Mouse (Mus musculus) bone marrow macrophage, adult 2 months (primary cell): ENCODE results near the gene Krt23.

Source experiments
- CTCF ChIP-seq: IDR thresholded peaks from 2 replicates; pipeline ENCODE4 v1.5.1; 2012; ENCODE audit warnings: low read depth, mild to moderate bottlenecking, low read length, moderate library complexity
- POLR2A ChIP-seq: IDR thresholded peaks from 2 replicates; pipeline ENCODE4 v1.6.1; 2012; ENCODE audit warnings: mild to moderate bottlenecking, low read depth, low read length, borderline replicate concordance

GRCm38 (mm10) chr11:99458887-99459286 is 34.0 kb downstream of the Krt23 start:
- TF ChIP-seq CTCF: no peak
- no peak for TF ChIP-seq POLR2A
